Mouse (Mus musculus) midbrain, embryonic 14.5 days (tissue): Measurements from ENCODE around the gene Lrrc3. TPM values are rescaled to one million over a fixed set of nuclear protein-coding genes. Genes with fewer than 3 reads are reported as not detected.
"Not testable (repeated sequence)": the region's sequence is repeated elsewhere in the genome, so short reads cannot be mapped to it uniquely, and the experiment has no call there.

Experiments
- ATAC-seq: fragments of 200-750 bp; cut with Nextera tagmentation; 2 replicates; pipeline ENCODE4 v1.8.0; 2017; ENCODE audit warnings: moderate number of reproducible peaks, moderate library complexity; ENCODE audit not compliant: low FRiP score, low TSS enrichment
- DNase-seq: peaks from one replicate; pipeline ENCODE4 v3.0.0-alpha.2; 2015
- H3K27ac ChIP-seq: fragments of 300-500 bp; sonication (generic); replicated peaks from 2 replicates; pipeline ENCODE4 v1.5.1; 2014; ENCODE audit warnings: mild to moderate bottlenecking, low read depth, low read length, moderate library complexity
- H3K27me3 ChIP-seq: fragments of 300-500 bp; sonication (generic); 2 replicates; pipeline ENCODE4 v1.6.1; 2014; ENCODE audit warnings: low read length, control low read depth, mixed read lengths; ENCODE audit not compliant: control insufficient read depth, insufficient read depth
- H3K36me3 ChIP-seq: fragments of 300-500 bp; sonication (generic); 2 replicates; pipeline ENCODE4 v1.6.1; 2014; ENCODE audit warnings: low read length, control low read depth; ENCODE audit not compliant: control insufficient read depth, insufficient read depth
- H3K4me1 ChIP-seq: fragments of 300-500 bp; sonication (generic); 2 replicates; pipeline ENCODE4 v1.6.1; 2014; ENCODE audit warnings: mild to moderate bottlenecking, antibody characterized with exemption, low read length, control low read depth; ENCODE audit not compliant: control insufficient read depth, insufficient read depth
- H3K4me2 ChIP-seq: fragments of 300-500 bp; sonication (generic); 2 replicates; pipeline ENCODE4 v1.6.1; 2014; ENCODE audit warnings: mild to moderate bottlenecking, low read length, moderate library complexity
- H3K4me3 ChIP-seq: fragments of 300-500 bp; sonication (generic); replicated peaks from 2 replicates; pipeline ENCODE4 v1.5.1; 2014; ENCODE audit warnings: low read depth, low read length
- H3K9ac ChIP-seq: fragments of 300-500 bp; sonication (generic); replicated peaks from 2 replicates; pipeline ENCODE4 v1.6.1; 2014; ENCODE audit warnings: mild to moderate bottlenecking, low read length, moderate library complexity
- H3K9me3 ChIP-seq: fragments of 300-500 bp; sonication (generic); 2 replicates; pipeline ENCODE4 v1.6.1; 2016; ENCODE audit warnings: low read length, control low read depth, mixed read lengths; ENCODE audit not compliant: control insufficient read depth
- WGBS: fragments of 180-500 bp; shearing (Covaris S2); extraction: QIAGEN DNeasy Blood & Tissue Kit; methylation state at CpG from one replicate; pipeline ENCODE4 v1.1.7; 2014; 5-methylcytosine and 5-hydroxymethylcytosine counted together
- polyA plus RNA-seq: library from polyadenylated mRNA; unstranded; fragments of >200 nt; fragmentation: Nextera tagmentation; extraction: Ambion mirVana; gene quantifications from 2 replicates; pipeline ENCODE4 v1.2.1, GENCODE M21; 2014

Gene Lrrc3
- 14.3 and 15.7 TPM in 2 replicates for polyA plus RNA-seq

- WGBS, result under 1% methylated on average over 43 of the region's 46 CpGs
- ATAC-seq, result peak; percentile 75
- Histone ChIP-seq H3K4me2 (peak within 1 kb of the TSS; percentile 73), H3K4me1 (0 out of 2 replicates have a peak, but pooled peaks cover 4% of the 10 kb centered on the region), H3K4me3 (peak within 1 kb of the TSS; percentile 56), H3K27me3 (no peaks in the 10 kb centered on the region), H3K9me3 (no peaks in the 10 kb centered on the region), H3K27ac (peak within 1 kb of the TSS; percentile 66), H3K9ac (peak within 1 kb of the TSS; percentile 64), H3K36me3 (no peaks in the 10 kb centered on the region)
- peak; percentile 82 for DNase-seq
Observed at GRCm38 (mm10) chr10:77902211-77902893, at the start of gene Lrrc3. Gene Lrrc3 (minus strand): TSS chr10:77902536.

- not testable (repeated sequence) for H3K4me2 ChIP-seq, H3K4me1 ChIP-seq, H3K27ac ChIP-seq, H3K9me3 ChIP-seq, H3K9ac ChIP-seq, DNase-seq, H3K27me3 ChIP-seq, H3K4me3 ChIP-seq, ATAC-seq, H3K36me3 ChIP-seq
- 90% methylated on average over 9 of the region's 12 CpGs for WGBS
Observed at GRCm38 (mm10) chr10:77950468-77950867, 48.1 kb upstream of the Lrrc3 start.

GRCm38 (mm10) chr10:77939685-77940084, 37.3 kb upstream of the Lrrc3 start:
- WGBS, result 89% methylated on average over 2 of the region's 2 CpGs
- no peaks in the 10 kb centered on the region for H3K36me3 ChIP-seq
- ATAC-seq, result no peak
- no peak overlapping the region for H3K27ac ChIP-seq
- H3K4me3 ChIP-seq, result no peak overlapping the region
- no peaks in the 10 kb centered on the region for H3K27me3 ChIP-seq
- no peak overlapping the region for H3K9ac ChIP-seq
- no peaks in the 10 kb centered on the region for H3K9me3 ChIP-seq
- no peaks in the 10 kb centered on the region for H3K4me1 ChIP-seq
- no peak for DNase-seq
- no peak overlapping the region for H3K4me2 ChIP-seq

- 91% methylated on average over 10 of the region's 10 CpGs for WGBS
Observed at GRCm38 (mm10) chr10:77927375-77927774, 25.0 kb upstream of the Lrrc3 start.

GRCm38 (mm10) chr10:77926140-77926539, 23.8 kb upstream of the Lrrc3 start:
- H3K4me3 ChIP-seq, result no peak overlapping the region
- H3K36me3 ChIP-seq, result no peaks in the 10 kb centered on the region
- no peaks in the 10 kb centered on the region for H3K4me1 ChIP-seq
- H3K9me3 ChIP-seq, result no peaks in the 10 kb centered on the region
- H3K27ac ChIP-seq, result no peak overlapping the region
- DNase-seq (peak; percentile 59), ATAC-seq (no peak)
- H3K27me3 ChIP-seq, result no peaks in the 10 kb centered on the region
- no peak overlapping the region for H3K9ac ChIP-seq
- no peak overlapping the region for H3K4me2 ChIP-seq
- WGBS, result 48% methylated on average over 7 of the region's 7 CpGs

More at GRCm38 (mm10) chr10:77927375-77927774, 25.0 kb upstream of the Lrrc3 start:
- Histone ChIP-seq H3K27ac (no peak overlapping the region), H3K9ac (no peak overlapping the region), H3K4me3 (no peak overlapping the region), H3K9me3 (no peaks in the 10 kb centered on the region), H3K27me3 (no peaks in the 10 kb centered on the region), H3K4me1 (no peaks in the 10 kb centered on the region), H3K4me2 (no peak overlapping the region), H3K36me3 (no peaks in the 10 kb centered on the region)
- DNase-seq, result no peak
- no peak for ATAC-seq

- WGBS, result 82% methylated on average over 4 of the region's 4 CpGs
- no peaks in the 10 kb centered on the region for H3K9me3 ChIP-seq
- no peaks in the 10 kb centered on the region for H3K27me3 ChIP-seq
- no peak overlapping the region for H3K4me2 ChIP-seq
- no peak for ATAC-seq
- H3K4me3 ChIP-seq, result no peak overlapping the region
- no peak overlapping the region for H3K27ac ChIP-seq
- H3K9ac ChIP-seq, result no peak overlapping the region
- DNase-seq, result no peak
- no peaks in the 10 kb centered on the region for H3K36me3 ChIP-seq
- no peaks in the 10 kb centered on the region for H3K4me1 ChIP-seq
Observed at GRCm38 (mm10) chr10:77922681-77923080, 20.3 kb upstream of the Lrrc3 start.

GRCm38 (mm10) chr10:77921009-77921408, 18.7 kb upstream of the Lrrc3 start:
- WGBS, result 83% methylated on average over 5 of the region's 5 CpGs
- no peaks in the 10 kb centered on the region for H3K4me1 ChIP-seq
- no peak overlapping the region for H3K9ac ChIP-seq
- H3K4me2 ChIP-seq, result no peak overlapping the region
- ATAC-seq (no peak), DNase-seq (no peak)
- no peaks in the 10 kb centered on the region for H3K27me3 ChIP-seq
- H3K36me3 ChIP-seq, result no peaks in the 10 kb centered on the region
- H3K9me3 ChIP-seq, result no peaks in the 10 kb centered on the region
- no peak overlapping the region for H3K27ac ChIP-seq
- H3K4me3 ChIP-seq, result no peak overlapping the region

GRCm38 (mm10) chr10:77916636-77917335, 14.4 kb upstream of the Lrrc3 start:
- no peaks in the 10 kb centered on the region for H3K9me3 ChIP-seq
- no peak overlapping the region for H3K4me2 ChIP-seq
- H3K4me1 ChIP-seq, result no peaks in the 10 kb centered on the region
- H3K9ac ChIP-seq, result no peak overlapping the region
- no peaks in the 10 kb centered on the region for H3K36me3 ChIP-seq
- ATAC-seq (no peak), DNase-seq (peak; percentile 27)
- no peaks in the 10 kb centered on the region for H3K27me3 ChIP-seq
- H3K4me3 ChIP-seq, result no peak overlapping the region
- 63% methylated on average over 8 of the region's 8 CpGs for WGBS
- no peak overlapping the region for H3K27ac ChIP-seq

GRCm38 (mm10) chr10:77913292-77913691, 11.0 kb upstream of the Lrrc3 start:
- H3K9ac ChIP-seq, result no peak overlapping the region
- H3K36me3 ChIP-seq, result no peaks in the 10 kb centered on the region
- H3K4me1 ChIP-seq, result no peaks in the 10 kb centered on the region
- no peak overlapping the region for H3K4me2 ChIP-seq
- 73% methylated on average over 4 of the region's 4 CpGs for WGBS
- DNase-seq (no peak), ATAC-seq (no peak)
- H3K27me3 ChIP-seq, result no peaks in the 10 kb centered on the region
- no peak overlapping the region for H3K4me3 ChIP-seq
- no peak overlapping the region for H3K27ac ChIP-seq
- no peaks in the 10 kb centered on the region for H3K9me3 ChIP-seq
